Mouse (Mus musculus) Patski (cell line): ENCODE data around the gene Lrp2. TPM values are rescaled to one million over a fixed set of nuclear protein-coding genes. Genes with fewer than 3 reads are reported as not detected.

Source experiments
- ATAC-seq: fragments of 100-300 bp; one replicate; pipeline ENCODE4 v1.8.0; 2021
- CTCF ChIA-PET: fragments of 350-600 bp; sonication (Branson Sonifier 250); formaldehyde crosslinking; loops from one replicate; lab custom pipeline; 2022; ENCODE audit warnings: inconsistent platforms; lab: Charles Lee
- POLR2A ChIA-PET: fragments of 350-600 bp; sonication (Branson Sonifier 250); formaldehyde crosslinking; loops from one replicate; lab custom pipeline; 2022; ENCODE audit warnings: antibody characterized with exemption, inconsistent platforms; lab: Charles Lee
- DNase-seq: peaks from one replicate; pipeline ENCODE4 v3.0.0-alpha.2; 2011; ENCODE audit warnings: low read depth, low spot score
- H3K27me3 ChIP-seq: fragments of 371-371 bp; one replicate; pipeline ENCODE4 v1.5.1; 2021
- CTCF ChIP-seq: fragments of 100-300 bp; IDR thresholded peaks from one replicate; pipeline ENCODE4 v1.5.1; 2021
- in situ Hi-C: fragments of 300-500 bp; cut with MboI; formaldehyde crosslinking; loops from 3 replicates; pipeline ENCODE4 v1.11.1; 2018; ENCODE audit warnings: low pct_unique_long_range_greater_than_20kb, mixed read lengths
- polyA plus RNA-seq: library from polyadenylated mRNA; unstranded; gene quantifications from one replicate; pipeline ENCODE4 v1.2.3, GENCODE M21; 2021

Lrp2 gene
- 39.0 TPM for polyA plus RNA-seq

GRCm38 (mm10) chr2:69585886-69586398 lies at the start of gene Lrp2:
TSS of gene Lrp2 (minus strand) at chr2:69586065.
- TF ChIP-seq CTCF, result peak; percentile 33
- POLR2A ChIA-PET, result interaction anchor here (1.4 kb wide), 1 partner anchor 15 kb away, joined by 3 read pairs; no protein-coding TSS in a partner anchor
- DNase-seq (no peak), ATAC-seq (peak; percentile 73)
- CTCF ChIA-PET, result no interaction called here
- in situ Hi-C loops, result no loop called here
- H3K27me3 ChIP-seq, result no peaks in the 10 kb centered on the region

GRCm38 (mm10) chr2:69635064-69635701 lies 49.3 kb upstream of the Lrp2 start:
- ATAC-seq (no peak), DNase-seq (no peak)
- ChIA-PET POLR2A (interaction anchor here (0.5 kb wide), 2 partner anchors 65 to 77 kb away, joined by 3 to 4 read pairs; no protein-coding TSS in a partner anchor), CTCF (interaction anchor here (1.0 to 1.5 kb wide), 2 partner anchors 29 to 45 kb away, joined by 3 to 5 read pairs; no protein-coding TSS in a partner anchor)
- no peaks in the 10 kb centered on the region for H3K27me3 ChIP-seq
- peak; percentile 65 for TF ChIP-seq CTCF
- in situ Hi-C loops, result loop anchor here (5.0 kb wide), 3 partner anchors 42 to 322 kb away; no protein-coding TSS in a partner anchor

GRCm38 (mm10) chr2:69631449-69631848 lies 45.6 kb upstream of the Lrp2 start:
- DNase-seq (no peak), ATAC-seq (no peak)
- CTCF ChIA-PET, result interaction anchor here (0.9 kb wide), 1 partner anchor 72 kb away, joined by 3 read pairs; no protein-coding TSS in a partner anchor
- TF ChIP-seq CTCF, result peak; percentile 54
- no peaks in the 10 kb centered on the region for H3K27me3 ChIP-seq
- in situ Hi-C loops, result no loop called here
- POLR2A ChIA-PET, result no interaction called here

- no peaks in the 10 kb centered on the region for H3K27me3 ChIP-seq
- no peak for ATAC-seq
- CTCF ChIA-PET, result interaction anchor here (0.9 to 1.6 kb wide), 3 partner anchors 40 to 73 kb away, joined by 3 to 4 read pairs (median 3); no protein-coding TSS in a partner anchor
These were observed 44.9 kb upstream of the Lrp2 start for GRCm38 (mm10) chr2:69630792-69631191.

GRCm38 (mm10) chr2:69629914-69630313 lies 44.0 kb upstream of the Lrp2 start:
- DNase-seq (no peak), ATAC-seq (no peak)
- no peaks in the 10 kb centered on the region for H3K27me3 ChIP-seq
- CTCF ChIA-PET, result interaction anchor here (1.1 to 1.6 kb wide), 3 partner anchors 10 to 49 kb away, joined by 3 to 8 read pairs (median 4); no protein-coding TSS in a partner anchor
- in situ Hi-C loops, result no loop called here
- POLR2A ChIA-PET, result interaction anchor here (0.8 to 1.7 kb wide), 2 partner anchors 28 to 197 kb away, joined by 3 read pairs; no protein-coding TSS in a partner anchor
- no peak for TF ChIP-seq CTCF

More at GRCm38 (mm10) chr2:69630792-69631191, 44.9 kb upstream of the Lrp2 start:
- no peak for DNase-seq
- POLR2A ChIA-PET, result interaction anchor here (1.7 kb wide), 1 partner anchor 29 kb away, joined by 3 read pairs; no protein-coding TSS in a partner anchor
- TF ChIP-seq CTCF, result no peak
- in situ Hi-C loops, result no loop called here

GRCm38 (mm10) chr2:69629215-69629614 lies 43.4 kb upstream of the Lrp2 start:
- in situ Hi-C loops, result no loop called here
- ATAC-seq, result no peak
- DNase-seq, result no peak

GRCm38 (mm10) chr2:69619286-69619685 lies 33.4 kb upstream of the Lrp2 start:
- CTCF ChIA-PET, result interaction anchor here (0.8 to 1.6 kb wide), 5 partner anchors 10 to 173 kb away, joined by 3 to 8 read pairs (median 3); no protein-coding TSS in a partner anchor
- TF ChIP-seq CTCF, result peak; percentile 77
- in situ Hi-C loops, result no loop called here
- POLR2A ChIA-PET, result interaction anchor here (1.9 kb wide), 1 partner anchor 10 kb away, joined by 5 read pairs; no protein-coding TSS in a partner anchor
- DNase-seq (no peak), ATAC-seq (no peak)
- H3K27me3 ChIP-seq, result no peaks in the 10 kb centered on the region

More at GRCm38 (mm10) chr2:69629215-69629614, 43.4 kb upstream of the Lrp2 start:
- no peaks in the 10 kb centered on the region for H3K27me3 ChIP-seq
- ChIA-PET POLR2A (interaction anchor here (0.8 to 1.7 kb wide), 2 partner anchors 28 to 197 kb away, joined by 3 read pairs; no protein-coding TSS in a partner anchor), CTCF (interaction anchor here (1.2 to 1.6 kb wide), 2 partner anchors 9 to 39 kb away, joined by 4 to 8 read pairs; no protein-coding TSS in a partner anchor)
- no peak for TF ChIP-seq CTCF

- TF ChIP-seq CTCF, result no peak
- CTCF ChIA-PET, result interaction anchor here (0.9 to 1.6 kb wide), 2 partner anchors 43 to 85 kb away, joined by 3 to 5 read pairs; no protein-coding TSS in a partner anchor
- ATAC-seq (no peak), DNase-seq (no peak)
- in situ Hi-C loops, result no loop called here
- POLR2A ChIA-PET, result no interaction called here
- H3K27me3 ChIP-seq, result no peaks in the 10 kb centered on the region
These were observed 32.5 kb upstream of the Lrp2 start for GRCm38 (mm10) chr2:69618336-69618735.

GRCm38 (mm10) chr2:69613237-69613636 lies 27.4 kb upstream of the Lrp2 start:
- no peaks in the 10 kb centered on the region for H3K27me3 ChIP-seq
- ChIA-PET POLR2A (interaction anchor here (1.0 kb wide), 1 partner anchor 13 kb away, joined by 3 read pairs; no protein-coding TSS in a partner anchor), CTCF (interaction anchor here (0.7 kb wide), 1 partner anchor 21 kb away, joined by 3 read pairs; no protein-coding TSS in a partner anchor)
- TF ChIP-seq CTCF, result no peak
- no peak for DNase-seq
- in situ Hi-C loops, result no loop called here
- no peak for ATAC-seq

GRCm38 (mm10) chr2:69612716-69613115 lies 26.9 kb upstream of the Lrp2 start:
- ATAC-seq, result no peak
- POLR2A ChIA-PET, result interaction anchor here (1.0 kb wide), 1 partner anchor 13 kb away, joined by 3 read pairs; no protein-coding TSS in a partner anchor

More at GRCm38 (mm10) chr2:69612716-69613115, 26.9 kb upstream of the Lrp2 start:
- in situ Hi-C loops, result no loop called here
- CTCF ChIA-PET, result no interaction called here
- no peaks in the 10 kb centered on the region for H3K27me3 ChIP-seq
- TF ChIP-seq CTCF, result no peak
- no peak for DNase-seq
